18 mouse cellular contexts compared by ENCODE assay signal in genomic region chr12:71237074-71237473, GRCm38 (mm10).
DNase-seq lines count a peak whose midpoint lies in the region.
"Had no signal": no experiment of that assay in that cellular context is flagged by ENCODE, and none has a peak within 500 bp of the region (broad histone marks: within the 10 kb centered on the region; RNA-seq: fewer than 3 reads in every experiment).

No protein-coding gene starts in this region.

- DNase-seq in testis, postnatal 10 days (ENCODE audit: low spot score), result peak; percentile 34
- no peak for DNase-seq in testis, postnatal 14 days (ENCODE audit: low spot score)
- DNase-seq in thymus, adult 18-20 months, result peak; percentile 21 to 44
- peak; percentile 61 for DNase-seq in thymus, postnatal 25 days
- DNase-seq in heart, postnatal 10 days, result no peak
- no peak for DNase-seq in frontal cortex, adult 2 months (ENCODE audit: extremely low spot score in 1 of 2, low spot score in 1 of 2)
- DNase-seq in gastrocnemius, adult 8-10 months (ENCODE audit: low spot score in 2 of 2), result no peak
- DNase-seq: adrenal gland, postnatal 25 days; cerebellum, adult 11-12 months; cerebellum, adult 9-11 months; forebrain, postnatal 0 days; gastrocnemius, postnatal 25 days; heart, adult 18-20 months; kidney, adult 18-20 months; kidney, postnatal 36 days; liver, postnatal 0 days; lung, postnatal 4 days; right cerebral cortex, postnatal 4 days had no signal

- intact Hi-C loops in heart, postnatal 10 days (cut with DNase I), result no loop called here

Comparison
In these comparisons a context has a peak if more than half of its experiments do, and no peak if none do; other contexts are left out.
1. DNase-seq: peak in testis, postnatal 10 days (single experiment), thymus, adult 18-20 months (2 of 2) and thymus, postnatal 25 days (single experiment); none in testis, postnatal 14 days (single experiment), heart, postnatal 10 days (0 of 2), frontal cortex, adult 2 months (0 of 2) and gastrocnemius, adult 8-10 months (0 of 2).